Mouse (Mus musculus) liver, postnatal 0 days (tissue): ENCODE data around the gene Gm10961.

Experiments
- CTCF ChIP-seq: sonication (generic); IDR thresholded peaks from 2 replicates; pipeline ENCODE4 v1.5.1; 2016; ENCODE audit warnings: antibody characterized with exemption, low read depth
- EP300 ChIP-seq: IDR thresholded peaks from 2 replicates; pipeline ENCODE4 v1.6.1; 2016; ENCODE audit warnings: antibody characterized with exemption, low read depth, mild to moderate bottlenecking

DNA sequence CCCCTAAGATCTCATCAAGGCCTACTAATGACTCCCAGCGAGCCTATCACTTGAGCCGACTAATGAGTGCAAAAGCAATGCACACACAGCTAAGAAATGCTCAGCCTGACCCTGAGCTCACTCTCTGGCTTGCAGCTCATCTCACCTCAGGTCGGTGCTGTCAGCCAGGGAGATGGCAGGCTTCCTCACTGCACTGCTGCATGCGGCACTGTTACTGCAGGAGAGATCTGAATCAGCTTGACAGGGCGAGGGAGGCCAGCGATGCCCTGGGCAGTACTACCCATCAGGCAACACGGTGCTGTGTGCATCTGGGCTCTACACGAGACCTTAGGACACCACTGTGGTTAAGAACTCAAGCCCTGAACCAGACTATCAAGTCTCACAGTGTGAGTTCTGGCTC lies 5.6 kb upstream of the Gm10961 start:
- TF ChIP-seq EP300 (no peak), CTCF (no peak)
